Mouse (Mus musculus): ENCODE results near the gene Dqx1. TPM values are rescaled to one million over a fixed set of nuclear protein-coding genes. Genes with fewer than 3 reads are reported as not detected.

Dqx1 gene
- 0.99 and 1.8 TPM in 2 replicates for polyA plus RNA-seq (2012; ENCODE audit: low replicate concordance)

GRCm38 (mm10) chr6:83057790-83058189, at the start of gene Dqx1:
Dqx1 (plus strand) TSS chr6:83057844.

GRCm38 (mm10) chr6:83033249-83034185, 24.1 kb upstream of the Dqx1 start, which contains the start of the genes Dok1 and Loxl3:
Dok1 (minus strand) TSS chr6:83033471.
Loxl3 (plus strand) TSS chr6:83034173.

GRCm38 (mm10) chr6:83054074-83054851, 3.4 kb upstream of the Dqx1 start, which contains the start of gene Aup1:
Aup1 (plus strand) TSS chr6:83054521.

GRCm38 (mm10) chr6:83054871-83055431, 2.7 kb upstream of the Dqx1 start, which contains the start of gene Htra2:
Htra2 (minus strand) TSS chr6:83055273.

GRCm38 (mm10) chr6:83070247-83070310, 12.4 kb downstream of the Dqx1 start, which contains the start of gene Tlx2:
Tlx2 (minus strand) TSS chr6:83070293.

GRCm38 (mm10) chr6:83077630-83078323, 20.1 kb downstream of the Dqx1 start, which contains the start of gene Pcgf1:
Pcgf1 (plus strand) TSS chr6:83077869.

GRCm38 (mm10) chr6:83086121-83087035, 28.7 kb downstream of the Dqx1 start, which contains the start of gene Lbx2:
Lbx2 (plus strand) TSS chr6:83086367.

GRCm38 (mm10) chr6:83101316-83101687, 43.7 kb downstream of the Dqx1 start, which contains the start of the genes Ccdc142 and Gm42688:
Ccdc142 (plus strand) TSS chr6:83101601.
Gm42688 (plus strand) TSS chr6:83101617.

GRCm38 (mm10) chr6:83108762-83109668, 51.4 kb downstream of the Dqx1 start, which contains the start of gene Mrpl53:
Mrpl53 (plus strand) TSS chr6:83109040.

GRCm38 (mm10) chr6:83115011-83115671, 57.5 kb downstream of the Dqx1 start, which contains the start of gene Mogs:
Mogs (plus strand) TSS chr6:83115496.

Other genes starting within 250 kb of the Dqx1 start
- 0.32 and 0.74 TPM in 2 replicates for gene Sema4f, start 118.1 kb upstream of the Dqx1 start, polyA plus RNA-seq (2012; ENCODE audit: low replicate concordance)
- 3.3 and 20.7 TPM in 2 replicates for gene M1ap, start 110.9 kb upstream of the Dqx1 start, polyA plus RNA-seq (2012; ENCODE audit: low replicate concordance)
- gene Dok1, start 24.4 kb upstream of the Dqx1 start, polyA plus RNA-seq (2012; ENCODE audit: low replicate concordance): 104 and 126 TPM in 2 replicates
- 0.38 and 0.65 TPM in 2 replicates for gene Loxl3, start 23.7 kb upstream of the Dqx1 start, polyA plus RNA-seq (2012; ENCODE audit: low replicate concordance)
- 2,900 and 3,028 TPM in 2 replicates for gene Aup1, start 3.3 kb upstream of the Dqx1 start, polyA plus RNA-seq (2012; ENCODE audit: low replicate concordance)
- gene Htra2, start 2.6 kb upstream of the Dqx1 start, polyA plus RNA-seq (2012; ENCODE audit: low replicate concordance): 109 and 120 TPM in 2 replicates
- gene Tlx2, start 12.4 kb downstream of the Dqx1 start, polyA plus RNA-seq (2012; ENCODE audit: low replicate concordance): 0.15 TPM in 1 of 2 replicates, not detected in the other
- gene Pcgf1, start 20.0 kb downstream of the Dqx1 start, polyA plus RNA-seq (2012; ENCODE audit: low replicate concordance): 15.7 and 19.3 TPM in 2 replicates
- 0.77 TPM in 1 of 2 replicates, not detected in the other for gene Lbx2, start 28.5 kb downstream of the Dqx1 start, polyA plus RNA-seq (2012; ENCODE audit: low replicate concordance)
- 5.3 and 13.7 TPM in 2 replicates for gene Ccdc142, start 43.8 kb downstream of the Dqx1 start, polyA plus RNA-seq (2012; ENCODE audit: low replicate concordance)
- gene Gm42688, start 43.8 kb downstream of the Dqx1 start, polyA plus RNA-seq (2012; ENCODE audit: low replicate concordance): 5.9 and 8.9 TPM in 2 replicates
- gene Mrpl53, start 51.2 kb downstream of the Dqx1 start, polyA plus RNA-seq (2012; ENCODE audit: low replicate concordance): 27.5 and 42.2 TPM in 2 replicates
- 479 and 532 TPM in 2 replicates for gene Mogs, start 57.7 kb downstream of the Dqx1 start, polyA plus RNA-seq (2012; ENCODE audit: low replicate concordance)
- 40.1 and 107 TPM in 2 replicates for gene Wbp1, start 63.7 kb downstream of the Dqx1 start, polyA plus RNA-seq (2012; ENCODE audit: low replicate concordance)
- 180 and 401 TPM in 2 replicates for gene Ino80b, start 67.6 kb downstream of the Dqx1 start, polyA plus RNA-seq (2012; ENCODE audit: low replicate concordance)
- gene Rtkn, start 77.6 kb downstream of the Dqx1 start, polyA plus RNA-seq (2012; ENCODE audit: low replicate concordance): 1.6 and 2.5 TPM in 2 replicates
- gene Wdr54, start 98.6 kb downstream of the Dqx1 start, polyA plus RNA-seq (2012; ENCODE audit: low replicate concordance): 0.56 TPM in 1 of 2 replicates, not detected in the other
- gene 1700003E16Rik, start 98.6 kb downstream of the Dqx1 start, polyA plus RNA-seq (2012; ENCODE audit: low replicate concordance): 0.08 TPM in 1 of 2 replicates, not detected in the other
- gene Dctn1, start 108.1 kb downstream of the Dqx1 start, polyA plus RNA-seq (2012; ENCODE audit: low replicate concordance): 545 and 1,010 TPM in 2 replicates
- gene Slc4a5, start 162.0 kb downstream of the Dqx1 start, polyA plus RNA-seq (2012; ENCODE audit: low replicate concordance): 0.69 and 0.90 TPM in 2 replicates

Data from leukemia stem cell, adult 10-12 weeks (primary cell).